Mouse (Mus musculus): ENCODE measurements around the gene Pakap. TPM values are rescaled to one million over a fixed set of nuclear protein-coding genes. Genes with fewer than 3 reads are reported as not detected.

The Pakap gene
- total RNA-seq, 2 experiments from 2014 or later = 1.2 TPM; not detected in 1

DNA sequence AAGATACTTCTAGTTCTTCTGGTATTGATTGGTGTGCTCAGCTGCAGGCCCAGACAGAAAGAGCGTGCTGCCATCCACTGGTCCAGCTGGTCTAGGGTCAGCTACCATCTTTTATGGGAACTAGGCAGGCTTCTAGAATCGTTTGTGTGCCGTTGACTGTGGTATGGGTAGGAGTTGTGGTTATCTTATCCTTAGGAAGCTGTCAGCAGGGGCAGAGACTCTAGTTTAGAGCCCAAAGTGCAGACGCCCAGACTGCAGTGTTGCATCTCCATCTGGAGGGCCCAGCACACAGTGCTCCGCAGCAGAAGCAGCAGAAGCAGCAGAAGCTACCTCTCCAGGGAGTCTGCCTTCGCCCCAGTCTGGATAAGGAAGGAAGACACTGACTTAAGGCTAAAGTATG is 281.5 kb downstream of the Pakap start:
- no peak for ATAC-seq (replicated peaks; ENCODE audit: low FRiP score, poor library complexity, severe bottlenecking)

DNA sequence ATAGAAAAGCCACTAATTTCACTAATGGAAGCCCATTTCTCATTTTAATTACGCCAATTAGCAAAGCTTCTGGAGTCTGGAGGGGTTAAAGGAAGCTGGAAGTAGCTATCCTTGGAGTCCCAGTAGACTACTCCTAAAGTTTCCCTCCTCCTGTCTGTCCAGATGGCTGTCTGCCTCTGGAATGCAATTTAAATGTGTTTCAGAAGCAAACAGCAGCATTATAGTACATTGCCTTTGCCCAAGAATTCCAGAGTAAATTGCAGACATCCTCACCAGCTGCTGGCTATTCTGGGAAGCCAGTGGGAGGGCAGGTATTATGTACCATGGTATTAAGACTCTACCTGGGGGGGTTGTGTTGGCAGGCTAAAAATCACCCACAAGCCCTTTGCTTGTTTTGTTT is 283.8 kb downstream of the Pakap start:
- ATAC-seq (replicated peaks; ENCODE audit: low FRiP score, poor library complexity, severe bottlenecking) = no peak

DNA sequence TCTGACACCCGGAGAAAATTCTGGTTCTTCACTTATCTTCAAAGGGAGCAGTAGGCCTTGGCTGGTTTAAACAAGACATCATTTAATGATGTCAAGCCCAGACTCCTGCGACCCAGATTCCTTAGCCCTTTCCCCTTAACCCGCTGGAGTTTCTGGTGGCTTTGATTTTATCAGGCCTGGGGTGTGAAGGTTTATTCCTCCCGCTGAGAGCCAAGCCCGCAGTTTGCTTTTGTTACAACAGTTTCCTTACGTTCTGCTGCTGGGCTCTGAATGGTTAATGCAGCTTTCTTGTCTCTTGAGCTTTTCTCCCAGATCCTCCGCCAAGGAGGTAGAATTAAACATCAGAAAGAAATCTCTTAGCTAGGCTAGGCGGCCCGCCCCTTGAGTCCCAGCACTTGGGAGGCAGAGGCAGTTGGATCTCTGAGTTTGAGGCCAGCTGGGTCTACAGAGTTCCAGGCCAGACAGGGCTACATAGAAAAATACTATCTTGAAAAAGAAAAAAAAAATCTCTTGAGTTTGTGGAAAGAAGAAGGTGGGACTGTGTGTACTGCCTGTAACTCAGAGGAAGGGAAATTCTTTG is 284.6 kb downstream of the Pakap start:
- no peak for ATAC-seq (replicated peaks; ENCODE audit: low FRiP score, poor library complexity, severe bottlenecking)

DNA sequence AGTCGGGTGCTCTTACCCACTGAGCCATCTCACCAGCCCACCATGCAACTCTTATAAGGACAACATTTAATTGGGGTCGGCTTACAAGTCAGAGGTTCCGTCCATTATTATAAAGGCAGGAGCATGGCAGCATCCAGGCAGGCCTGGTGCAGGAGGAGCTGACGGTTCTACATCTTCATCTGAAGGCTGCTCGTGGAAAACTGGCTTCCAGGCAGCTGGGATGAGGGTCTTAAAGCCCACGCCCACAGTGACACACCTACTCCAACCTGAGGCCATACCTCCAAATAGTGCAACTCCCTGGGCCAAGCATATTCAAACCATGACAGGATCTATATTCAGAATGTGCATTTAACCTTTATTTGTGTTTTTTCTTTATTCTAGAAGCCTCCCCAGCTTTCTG is 286.2 kb downstream of the Pakap start:
- ATAC-seq (replicated peaks; ENCODE audit: low FRiP score, poor library complexity, severe bottlenecking) = no peak

DNA sequence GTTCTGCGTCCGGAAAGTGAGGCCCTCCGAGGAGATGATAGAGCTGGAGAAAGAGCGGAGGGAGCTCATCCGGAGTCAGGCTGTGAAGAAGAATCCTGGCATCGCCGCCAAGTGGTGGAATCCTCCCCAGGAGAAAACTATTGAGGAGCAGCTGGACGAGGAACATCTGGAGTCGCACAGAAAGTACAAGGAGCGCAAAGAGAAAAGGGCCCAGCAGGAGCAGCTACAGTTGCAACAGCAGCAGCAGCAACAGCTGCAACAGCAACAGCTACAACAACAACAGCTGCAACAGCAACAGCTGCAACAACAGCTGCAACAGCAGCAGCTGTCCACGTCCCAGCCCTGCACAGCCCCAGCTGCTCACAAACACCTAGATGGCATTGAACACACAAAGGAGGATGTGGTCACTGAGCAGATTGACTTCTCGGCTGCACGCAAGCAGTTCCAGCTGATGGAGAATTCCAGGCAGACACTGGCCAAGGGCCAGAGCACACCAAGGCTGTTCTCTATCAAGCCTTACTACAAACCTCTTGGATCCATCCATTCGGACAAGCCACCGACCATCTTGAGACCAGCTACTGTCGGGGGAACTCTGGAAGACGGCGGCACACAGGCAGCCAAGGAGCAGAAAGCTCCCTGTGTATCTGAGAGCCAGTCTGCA is 287.4 kb downstream of the Pakap start:
- no peak for ATAC-seq (replicated peaks; ENCODE audit: low FRiP score, poor library complexity, severe bottlenecking)

DNA sequence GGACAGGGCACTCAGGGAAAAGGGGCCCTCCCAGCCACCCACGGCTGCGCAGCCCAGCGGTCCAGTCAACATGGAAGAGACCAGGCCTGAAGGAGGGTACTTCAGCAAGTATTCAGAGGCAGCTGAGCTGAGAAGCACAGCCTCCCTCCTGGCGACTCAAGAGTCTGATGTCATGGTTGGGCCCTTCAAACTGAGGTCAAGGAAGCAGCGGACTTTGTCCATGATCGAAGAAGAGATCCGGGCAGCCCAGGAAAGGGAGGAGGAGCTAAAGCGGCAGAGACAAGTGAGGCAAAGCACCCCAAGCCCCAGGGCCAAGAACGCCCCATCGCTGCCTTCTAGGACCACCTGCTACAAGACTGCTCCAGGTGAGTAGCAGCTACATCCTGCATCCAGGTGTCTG is 288.7 kb downstream of the Pakap start:
- no peak for ATAC-seq (replicated peaks; ENCODE audit: low FRiP score, poor library complexity, severe bottlenecking)

DNA sequence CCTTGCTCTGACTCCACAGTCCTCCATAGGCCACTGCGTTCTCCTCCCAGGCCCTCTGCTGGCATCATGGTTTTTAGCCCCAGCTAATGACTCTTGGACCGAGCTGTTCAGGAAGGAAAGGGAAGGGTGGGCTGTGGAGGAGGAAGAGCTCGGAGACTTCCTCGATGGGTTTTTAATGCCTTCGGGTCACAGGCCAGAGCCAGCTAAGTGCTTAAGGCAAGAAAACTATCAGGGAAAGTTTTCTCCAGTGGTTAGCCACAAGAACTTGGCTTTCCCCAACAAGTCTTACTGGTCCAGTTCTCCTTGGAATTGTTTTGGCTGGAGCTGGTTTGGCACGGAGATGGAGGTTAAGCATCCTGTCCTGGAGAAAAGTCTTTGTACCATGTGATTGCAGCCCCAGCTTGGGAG is 292.2 kb downstream of the Pakap start:
- ATAC-seq (replicated peaks; ENCODE audit: low FRiP score, poor library complexity, severe bottlenecking) = no peak

DNA sequence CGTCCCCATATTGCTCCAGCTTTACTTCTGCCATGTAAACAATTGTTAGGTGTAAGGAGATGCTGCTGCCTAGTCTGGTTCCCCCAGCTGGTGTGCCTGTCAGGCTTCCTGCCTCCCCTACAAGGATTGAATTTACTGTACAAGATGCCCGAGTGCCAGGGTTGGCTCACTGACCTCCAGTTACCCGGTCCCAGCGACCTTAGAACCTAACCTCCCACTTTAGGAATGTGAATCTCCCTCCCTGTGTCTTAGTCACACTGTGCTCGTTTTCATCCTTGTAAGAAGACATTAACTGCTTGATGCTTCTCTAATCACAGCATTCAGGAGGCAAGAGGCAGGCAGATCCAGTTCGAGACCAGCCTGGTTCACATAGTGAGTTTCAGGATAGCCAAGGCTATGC is 293.2 kb downstream of the Pakap start:
- no peak for ATAC-seq (replicated peaks; ENCODE audit: low FRiP score, poor library complexity, severe bottlenecking)

DNA sequence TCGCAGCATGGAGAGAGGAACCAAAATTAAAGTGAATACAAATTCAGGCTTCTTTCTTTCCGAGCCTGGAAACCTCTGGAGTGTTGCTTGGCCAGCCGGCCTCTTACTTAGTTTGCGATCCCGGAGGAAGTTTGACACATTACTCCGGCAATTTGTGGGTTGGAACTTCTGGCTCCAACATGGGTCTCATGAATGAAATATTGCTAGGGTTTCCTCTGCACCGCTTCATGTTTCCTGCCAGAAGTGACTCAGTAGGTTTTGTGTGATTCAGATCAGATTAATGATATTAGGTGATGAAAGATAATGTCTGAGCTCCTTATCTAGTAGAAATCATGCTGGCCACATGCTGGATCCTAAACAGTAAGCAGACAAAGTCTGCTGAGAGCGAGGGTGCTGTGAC is 293.9 kb downstream of the Pakap start:
- no peak for ATAC-seq (replicated peaks; ENCODE audit: low FRiP score, poor library complexity, severe bottlenecking)

DNA sequence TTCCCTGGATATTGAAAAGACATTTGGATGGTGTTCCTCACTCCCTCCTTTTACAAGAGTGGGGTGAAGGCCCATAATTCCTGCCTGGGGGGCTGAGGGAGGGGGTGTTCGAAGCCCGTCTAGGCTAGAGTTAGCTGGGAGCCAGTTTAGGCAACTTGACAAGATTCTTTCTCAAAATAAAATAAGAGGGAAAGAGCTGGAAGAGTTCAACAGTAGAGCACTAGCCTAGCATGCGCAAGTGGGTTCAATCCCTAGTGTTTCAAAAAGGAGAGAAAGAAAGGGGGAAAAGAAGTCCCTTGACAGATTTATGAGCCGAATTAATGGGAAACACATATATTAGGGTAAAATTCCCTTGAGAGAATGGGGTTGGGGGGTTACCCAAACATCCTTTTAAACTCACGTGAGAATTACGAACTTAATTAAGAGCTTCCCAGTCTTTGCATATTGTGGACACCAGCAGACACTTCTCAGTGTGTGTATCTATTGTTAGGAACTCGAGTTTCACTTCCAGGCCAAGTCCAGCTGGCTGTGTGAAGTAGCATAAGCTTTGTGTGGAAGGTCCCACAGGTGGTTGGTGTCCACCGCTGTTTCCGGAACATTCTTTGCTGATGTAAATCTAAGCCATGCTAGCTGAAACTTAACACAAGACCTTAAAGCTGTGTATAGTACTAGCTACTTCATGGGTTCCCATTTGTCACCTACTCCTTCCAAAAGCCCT is 294.4 kb downstream of the Pakap start:
- no peak for ATAC-seq (replicated peaks; ENCODE audit: low FRiP score, poor library complexity, severe bottlenecking)

DNA sequence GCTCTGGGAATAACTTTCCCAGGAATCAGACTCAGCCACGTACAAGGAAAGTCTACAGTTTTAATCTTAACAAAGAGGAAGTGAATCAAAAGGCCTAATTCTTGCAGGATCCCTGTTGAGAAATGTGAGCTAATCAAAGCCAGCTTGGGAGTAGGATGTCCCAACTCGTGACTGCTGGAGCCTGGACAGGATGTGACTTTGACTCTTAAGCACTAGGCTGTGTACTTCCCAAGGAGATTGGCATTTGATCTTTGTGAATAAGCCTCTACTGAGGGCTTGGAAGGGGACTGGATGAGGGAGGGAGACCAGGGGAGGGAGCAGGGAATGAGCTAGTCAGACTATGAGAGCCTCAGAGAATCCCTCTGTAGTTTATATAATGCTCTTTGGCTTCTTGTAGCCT is 298.1 kb downstream of the Pakap start:
- ATAC-seq (replicated peaks; ENCODE audit: low FRiP score, poor library complexity, severe bottlenecking) = no peak

DNA sequence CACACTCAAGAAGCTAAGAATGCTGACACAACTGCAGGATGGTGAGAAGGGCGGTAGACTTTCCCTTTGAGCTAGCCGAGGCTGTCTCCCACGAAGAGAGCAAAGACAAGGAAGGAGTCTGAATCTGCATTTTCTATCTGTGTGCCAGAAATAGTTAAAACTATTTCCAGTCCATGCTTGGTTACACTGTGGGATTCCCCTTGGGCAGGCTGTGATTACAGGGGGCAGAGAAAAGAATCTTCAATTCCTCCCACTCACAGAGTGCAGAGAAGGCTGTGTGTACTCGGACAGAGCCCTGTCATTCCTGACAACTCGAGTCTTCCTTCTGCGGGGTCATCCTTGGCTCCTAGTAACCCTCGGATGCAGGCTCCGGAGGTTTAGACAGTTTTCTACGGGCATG is 299.0 kb downstream of the Pakap start:
- ATAC-seq (replicated peaks; ENCODE audit: low FRiP score, poor library complexity, severe bottlenecking) = no peak

DNA sequence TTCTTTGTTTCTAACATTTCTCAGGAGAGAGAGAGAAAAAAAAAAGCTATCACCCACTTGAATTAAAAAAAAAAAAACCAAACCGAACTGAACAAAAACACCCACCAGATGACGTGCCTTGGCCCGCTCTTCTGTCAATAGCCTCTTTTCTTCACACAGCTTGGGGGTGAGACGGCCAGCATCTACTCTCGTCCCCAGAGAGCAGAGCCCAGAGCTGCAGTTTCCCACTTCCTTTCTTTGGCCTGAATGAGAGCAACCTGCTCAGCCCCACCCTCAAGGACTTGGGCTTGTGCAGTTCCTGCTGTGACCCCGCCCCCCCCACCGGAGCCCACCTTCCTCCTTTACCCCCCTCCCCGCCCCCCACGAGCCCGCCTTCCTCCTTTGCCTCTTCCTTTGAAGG is 299.5 kb downstream of the Pakap start:
- ATAC-seq (replicated peaks; ENCODE audit: low FRiP score, poor library complexity, severe bottlenecking) = no peak

DNA sequence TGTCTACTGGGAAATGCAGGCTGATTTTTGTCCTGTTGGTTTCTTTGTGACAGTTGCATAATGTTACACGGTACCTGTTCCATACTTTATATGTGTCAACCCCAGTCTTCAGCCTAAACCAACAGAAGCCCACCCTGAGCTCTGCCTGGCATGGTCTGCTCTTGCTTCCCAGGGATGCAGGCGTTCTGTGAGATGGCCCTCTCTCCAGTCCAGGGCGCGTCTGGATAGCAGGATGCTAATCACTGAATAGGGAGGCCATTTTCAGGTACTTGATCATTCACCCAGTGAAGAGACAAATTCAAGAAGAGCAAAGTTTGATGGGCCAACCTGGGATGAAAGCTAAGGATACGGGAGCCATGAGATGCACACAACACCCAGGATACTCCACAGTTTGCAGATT is 311.2 kb downstream of the Pakap start:
- no peak for ATAC-seq (replicated peaks; ENCODE audit: low FRiP score, poor library complexity, severe bottlenecking)

DNA sequence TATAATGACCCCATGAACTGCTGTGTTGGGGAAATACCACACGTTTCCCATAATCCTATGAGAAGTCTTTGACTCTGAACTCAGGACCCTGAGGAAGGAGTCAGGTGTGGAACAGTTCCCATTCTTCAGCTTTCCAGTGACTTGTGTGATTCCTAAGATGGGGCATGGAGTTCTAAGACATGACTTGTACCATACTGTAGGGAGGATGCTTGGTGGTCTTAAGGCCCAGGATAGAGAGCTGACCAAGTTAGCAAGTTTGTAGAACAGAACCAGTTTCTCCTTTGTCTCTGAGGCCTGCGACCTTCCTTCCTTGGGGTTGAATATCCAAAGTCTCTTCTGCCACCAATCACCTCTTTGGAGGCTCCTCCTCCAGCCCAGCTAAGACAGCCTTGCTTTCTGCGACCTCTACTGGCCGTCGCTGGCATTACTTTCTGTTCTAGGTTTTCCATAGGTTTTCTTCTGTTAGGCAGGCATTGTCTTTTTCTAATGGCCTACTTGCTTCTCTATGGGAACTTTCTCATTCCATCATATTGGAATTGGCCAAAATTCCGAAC is 311.9 kb downstream of the Pakap start:
- ATAC-seq (replicated peaks; ENCODE audit: low FRiP score, poor library complexity, severe bottlenecking) = no peak; the same call in 1 of the 2 replicates

DNA sequence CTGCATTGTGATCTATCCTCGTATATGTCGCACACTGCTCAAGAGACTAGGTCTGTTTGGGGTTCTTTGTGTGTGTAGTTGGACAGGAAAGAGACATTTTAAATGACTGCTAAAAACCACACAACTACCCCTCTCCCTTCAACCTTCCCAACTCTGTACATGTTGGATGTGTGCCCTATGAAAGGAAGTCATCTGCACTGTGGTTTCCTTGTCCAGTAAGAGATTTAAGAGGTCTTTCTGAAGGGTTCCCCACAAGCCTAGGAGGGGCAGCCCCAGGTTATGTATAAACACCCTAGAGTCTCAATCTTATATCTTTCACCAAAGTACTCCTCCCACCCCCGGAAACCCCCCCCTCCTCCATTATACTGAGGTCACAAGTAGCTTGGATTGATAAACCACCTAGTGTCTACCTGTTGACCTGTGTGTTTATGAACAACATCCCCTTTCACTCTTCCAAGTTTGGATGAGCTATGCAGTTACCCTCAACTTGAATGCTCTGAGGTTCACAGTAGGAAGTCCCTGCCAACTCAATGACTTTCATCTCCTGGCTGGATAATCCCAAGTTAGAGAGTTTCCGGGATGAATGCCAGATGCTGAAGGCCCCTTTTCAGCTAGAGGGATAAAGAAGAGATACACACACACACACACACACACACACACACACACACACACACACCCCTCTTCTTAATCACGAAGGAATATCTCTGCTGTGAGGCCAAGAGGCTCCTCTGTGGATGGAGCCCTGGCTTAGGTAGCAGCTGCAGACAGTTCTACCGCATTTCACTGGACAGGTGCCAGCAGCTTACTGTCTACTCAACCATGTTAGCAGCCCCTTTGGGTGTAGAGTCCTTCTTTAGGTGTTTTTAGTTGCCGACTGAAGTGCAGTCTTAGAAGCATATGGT is 315.8 kb downstream of the Pakap start:
- ATAC-seq (replicated peaks; ENCODE audit: low FRiP score, poor library complexity, severe bottlenecking) = no peak

DNA sequence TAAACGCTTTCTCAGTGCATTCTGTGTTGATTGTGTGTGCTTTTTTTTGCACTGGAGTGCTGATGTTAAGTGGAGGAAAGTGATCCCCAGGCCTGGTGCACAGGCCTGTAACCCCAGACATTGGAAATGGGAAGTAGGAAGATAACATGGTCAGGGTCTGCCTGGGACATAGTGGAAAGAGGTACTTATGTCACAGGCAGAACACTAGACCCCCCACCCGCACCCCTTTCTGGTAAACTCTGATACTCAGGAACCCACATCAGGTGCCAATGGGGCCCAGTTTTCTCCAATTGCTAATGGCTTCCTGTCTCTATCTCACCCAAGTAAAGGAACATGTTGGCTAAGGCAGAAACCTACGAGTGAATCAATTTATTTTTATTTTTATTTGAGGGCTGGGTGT is 316.5 kb downstream of the Pakap start:
- ATAC-seq (replicated peaks; ENCODE audit: low FRiP score, poor library complexity, severe bottlenecking) = no peak

DNA sequence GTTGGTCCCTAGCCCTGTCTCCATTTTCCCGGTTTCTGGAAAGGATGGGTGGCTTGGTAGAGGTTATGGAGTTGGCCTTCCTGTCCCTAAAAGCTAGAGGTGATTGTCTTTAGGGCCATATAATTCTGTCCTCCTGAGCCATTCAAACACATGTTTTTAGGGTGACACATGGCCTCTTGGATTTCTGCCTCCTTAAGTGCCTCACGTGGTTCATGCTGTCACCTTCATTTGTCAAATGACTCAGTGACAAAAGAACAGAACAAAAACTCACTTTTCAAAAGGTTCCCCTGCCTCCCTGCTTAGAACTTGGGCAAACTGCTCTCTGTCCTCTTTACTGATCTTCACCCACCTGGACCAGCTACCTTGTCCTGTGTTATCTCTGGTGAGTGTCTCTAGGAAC is 317.2 kb downstream of the Pakap start:
- no peak for ATAC-seq (replicated peaks; ENCODE audit: low FRiP score, poor library complexity, severe bottlenecking)

DNA sequence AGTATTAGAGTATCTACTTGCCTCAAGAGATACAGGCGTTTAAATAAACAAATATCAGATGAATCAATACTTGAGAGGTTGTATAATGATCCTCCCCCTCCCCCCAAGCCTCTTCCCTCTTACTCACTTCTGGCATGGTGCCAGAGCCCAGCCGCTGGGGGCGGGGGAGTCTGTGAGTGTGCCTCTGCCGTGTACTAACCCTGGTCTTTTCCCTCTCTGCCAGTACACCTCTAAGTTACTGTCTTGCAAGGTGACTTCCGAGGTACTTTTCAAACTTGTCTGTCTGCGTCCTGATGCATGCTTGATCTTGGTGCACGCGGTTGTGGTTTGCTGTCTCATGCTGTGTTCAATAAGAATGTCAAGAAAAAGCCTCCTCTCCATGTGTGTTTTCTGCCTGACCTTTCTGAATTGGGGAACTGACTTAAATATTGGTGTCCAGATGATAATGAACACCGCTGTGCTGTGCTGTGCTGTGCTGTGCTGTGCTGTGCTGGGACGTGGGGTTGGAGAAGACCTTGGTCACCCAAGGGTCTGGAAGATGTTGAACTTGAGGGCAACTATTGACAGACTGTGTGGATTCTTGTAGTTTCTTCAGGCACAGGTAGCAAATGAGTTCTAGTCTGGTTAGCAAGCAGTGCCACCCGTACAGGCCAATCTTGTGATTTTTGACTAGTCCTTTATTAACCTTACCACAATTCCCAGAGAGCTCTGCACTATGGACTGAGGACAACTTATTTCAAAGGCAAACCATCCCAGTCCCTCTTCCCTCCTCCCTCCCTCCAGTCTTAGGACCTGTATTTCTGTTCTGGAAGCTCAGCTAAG is 318.3 kb downstream of the Pakap start:
- ATAC-seq (replicated peaks; ENCODE audit: low FRiP score, poor library complexity, severe bottlenecking) = no peak

All from erythroid progenitor cell, adult 5-6 weeks (primary cell).